Mouse (Mus musculus) ES-Bruce4 (cell line): ENCODE measurements around the gene Prokr1. TPM values are rescaled to one million over a fixed set of nuclear protein-coding genes. Genes with fewer than 3 reads are reported as not detected.

Experiments
- H3K27ac ChIP-seq: 2 replicates; pipeline ENCODE4 v1.5.1; 2012; ENCODE audit warnings: low read length, inconsistent platforms; ENCODE audit not compliant: insufficient read depth
- H3K27me3 ChIP-seq: 2 replicates; pipeline ENCODE4 v1.6.1; 2012; ENCODE audit warnings: mild to moderate bottlenecking, low read length, inconsistent platforms; ENCODE audit not compliant: control insufficient read depth, poor library complexity, insufficient read depth, severe bottlenecking
- H3K36me3 ChIP-seq: 2 replicates; pipeline ENCODE4 v1.6.1; 2012; ENCODE audit warnings: inconsistent platforms, mild to moderate bottlenecking, low read length, moderate library complexity; ENCODE audit not compliant: control insufficient read depth, poor library complexity, insufficient read depth, severe bottlenecking
- H3K4me1 ChIP-seq: one replicate; pipeline ENCODE4 v1.8.1; 2011; ENCODE audit warnings: low read length; ENCODE audit not compliant: control insufficient read depth, insufficient read depth
- H3K4me3 ChIP-seq: 2 replicates; pipeline ENCODE4 v1.5.1; 2011; ENCODE audit warnings: low read depth, mild to moderate bottlenecking, low read length
- H3K9ac ChIP-seq: 2 replicates; pipeline ENCODE4 v1.6.1; 2012; ENCODE audit warnings: low read depth, mild to moderate bottlenecking, inconsistent platforms; ENCODE audit not compliant: poor library complexity, severe bottlenecking
- H3K9me3 ChIP-seq: replicated peaks from 2 replicates; pipeline ENCODE4 v1.6.1; 2012; ENCODE audit warnings: mild to moderate bottlenecking, low read length, inconsistent platforms; ENCODE audit not compliant: control insufficient read depth, poor library complexity, insufficient read depth, severe bottlenecking
- CTCF ChIP-seq: IDR thresholded peaks from one replicate; pipeline ENCODE4 v1.8.1; 2011; ENCODE audit warnings: low read depth, low read length
- EP300 ChIP-seq: IDR thresholded peaks from 2 replicates; pipeline ENCODE4 v1.6.1; 2011; ENCODE audit warnings: low read depth, low read length; ENCODE audit not compliant: insufficient read depth
- POLR2A ChIP-seq: IDR thresholded peaks from one replicate; pipeline ENCODE4 v1.8.1; 2011; ENCODE audit warnings: low read length; ENCODE audit not compliant: insufficient read depth
- polyA plus RNA-seq: library from polyadenylated mRNA; stranded (reverse); fragments of >200 nt; gene quantifications from 2 replicates; pipeline ENCODE4 v1.2.4, GENCODE M21; 2011; ENCODE audit warnings: low read depth; ENCODE audit not compliant: missing spikeins, insufficient read depth, insufficient read length

Gene Prokr1
- polyA plus RNA-seq, 1 experiment: not detected

- Histone ChIP-seq H3K9ac (no peak overlapping the region), H3K4me3 (no peak overlapping the region), H3K36me3 (no peaks in the 10 kb centered on the region), H3K27me3 (no peaks in the 10 kb centered on the region; the same call in 1 of the 2 replicates), H3K4me1 (no peaks in the 10 kb centered on the region), H3K27ac (no peak overlapping the region), H3K9me3 (no peaks in the 10 kb centered on the region)
- TF ChIP-seq POLR2A: no peak
These were observed 687 bp downstream of the Prokr1 start for GRCm38 (mm10) chr6:87589718-87590393.

- H3K9me3 ChIP-seq: no peaks in the 10 kb centered on the region
- H3K4me1 ChIP-seq: no peaks in the 10 kb centered on the region
- no peak overlapping the region for H3K4me3 ChIP-seq
- H3K27me3 ChIP-seq: no peaks in the 10 kb centered on the region; the same call in 1 of the 2 replicates
- H3K9ac ChIP-seq: no peak overlapping the region
- TF ChIP-seq POLR2A (no peak), EP300 (no peak), CTCF (no peak)
- no peak overlapping the region for H3K27ac ChIP-seq
- H3K36me3 ChIP-seq: no peaks in the 10 kb centered on the region
These were observed 6.6 kb downstream of the Prokr1 start for GRCm38 (mm10) chr6:87583991-87584390.

- Histone ChIP-seq H3K4me1 (no peaks in the 10 kb centered on the region), H3K4me3 (no peak overlapping the region), H3K36me3 (no peaks in the 10 kb centered on the region), H3K27ac (no peak overlapping the region), H3K9me3 (no peaks in the 10 kb centered on the region), H3K27me3 (no peaks in the 10 kb centered on the region; the same call in 1 of the 2 replicates), H3K9ac (no peak overlapping the region)
- TF ChIP-seq CTCF (no peak), POLR2A (no peak), EP300 (no peak)
These were observed 7.3 kb downstream of the Prokr1 start for GRCm38 (mm10) chr6:87583183-87583611.

GRCm38 (mm10) chr6:87582456-87582855 is 8.1 kb downstream of the Prokr1 start:
- no peak overlapping the region for H3K27ac ChIP-seq
- TF ChIP-seq CTCF (no peak), EP300 (no peak), POLR2A (no peak)

GRCm38 (mm10) chr6:87581581-87581980 is 9.0 kb downstream of the Prokr1 start:
- H3K4me3 ChIP-seq: peak overlapping the region; percentile 33; the same call in 1 of the 2 replicates
- H3K4me1 ChIP-seq: no peaks in the 10 kb centered on the region
- no peaks in the 10 kb centered on the region for H3K27me3 ChIP-seq
- TF ChIP-seq POLR2A: no peak
- TF ChIP-seq EP300: no peak
- TF ChIP-seq CTCF: no peak
- no peaks in the 10 kb centered on the region for H3K36me3 ChIP-seq
- H3K9me3 ChIP-seq: no peaks in the 10 kb centered on the region
- H3K9ac ChIP-seq: no peak overlapping the region
- no peak overlapping the region for H3K27ac ChIP-seq

More at GRCm38 (mm10) chr6:87582456-87582855, 8.1 kb downstream of the Prokr1 start:
- H3K27me3 ChIP-seq: no peaks in the 10 kb centered on the region; the same call in 1 of the 2 replicates
- H3K9ac ChIP-seq: no peak overlapping the region
- H3K4me3 ChIP-seq: no peak overlapping the region
- H3K9me3 ChIP-seq: no peaks in the 10 kb centered on the region
- H3K36me3 ChIP-seq: no peaks in the 10 kb centered on the region
- H3K4me1 ChIP-seq: no peaks in the 10 kb centered on the region

GRCm38 (mm10) chr6:87581071-87581470 is 9.5 kb downstream of the Prokr1 start:
- H3K9ac ChIP-seq: no peak overlapping the region
- TF ChIP-seq EP300: no peak
- no peak for TF ChIP-seq CTCF
- no peak for TF ChIP-seq POLR2A
- H3K36me3 ChIP-seq: no peaks in the 10 kb centered on the region
- H3K27me3 ChIP-seq: no peaks in the 10 kb centered on the region
- H3K4me3 ChIP-seq: peak overlapping the region; percentile 33
- no peak overlapping the region for H3K27ac ChIP-seq
- H3K9me3 ChIP-seq: no peaks in the 10 kb centered on the region
- no peaks in the 10 kb centered on the region for H3K4me1 ChIP-seq
